Mouse (Mus musculus): ENCODE measurements around the gene Klhl8.
"Not testable (repeated sequence)": the region's sequence is repeated elsewhere in the genome, so short reads cannot be mapped to it uniquely, and the experiment has no call there.

The Klhl8 gene

DNA sequence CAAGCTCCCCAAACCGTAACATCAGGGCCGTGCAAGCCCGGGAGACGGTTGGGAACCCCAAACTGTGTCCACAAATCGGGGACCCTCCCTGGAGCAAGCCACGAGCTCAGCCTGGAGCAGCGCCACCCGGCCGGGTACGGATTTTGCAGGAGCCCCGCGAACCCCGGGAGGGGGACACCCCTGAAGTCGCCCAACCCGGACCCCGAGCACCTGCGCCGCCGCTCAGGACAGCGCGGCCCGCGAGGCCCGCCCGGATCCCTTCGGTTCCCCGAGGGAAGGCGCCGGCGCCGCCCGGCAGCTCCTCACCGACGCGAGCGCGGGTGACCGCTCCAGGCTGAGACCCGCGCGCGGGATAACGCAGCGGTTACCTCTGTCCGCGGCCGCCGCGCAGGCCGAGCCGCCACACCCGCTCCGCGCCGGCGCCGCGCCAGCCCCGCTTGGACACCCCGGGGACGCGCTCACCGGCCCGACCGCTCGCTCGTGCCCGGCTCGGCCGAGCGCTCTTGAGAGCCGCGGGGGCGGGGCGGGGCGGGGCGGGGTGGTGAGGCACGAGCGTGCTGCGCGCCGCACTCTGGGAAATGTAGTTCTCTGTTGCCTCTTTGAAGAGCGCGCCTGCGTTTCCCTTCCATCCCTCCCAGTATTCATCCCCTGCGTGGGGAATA, at the start of gene Klhl8:
TSS of gene Klhl8 (minus strand) at position 512 of the 662 bp plus-strand sequence.
- peak; percentile 78 to 84 for DNase-seq

DNA sequence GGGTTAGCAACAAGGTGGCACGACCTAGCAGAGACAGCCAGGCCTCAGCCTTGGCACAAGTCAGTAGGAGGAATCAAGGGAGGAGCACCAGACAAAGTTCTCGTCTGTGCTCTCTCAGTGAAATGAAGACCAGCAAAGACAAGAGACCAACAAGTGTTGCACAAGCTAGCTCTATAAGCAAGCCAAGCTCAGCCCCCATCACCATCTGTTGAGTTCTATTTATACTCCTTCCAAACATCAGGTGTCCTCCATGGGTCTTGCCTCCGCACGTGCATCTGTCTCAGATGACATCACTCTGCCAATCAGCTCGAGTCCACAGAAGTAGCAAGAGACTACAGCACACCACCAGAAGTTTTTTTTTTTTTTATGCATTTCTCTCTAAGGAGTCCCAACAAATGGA, 43.6 kb upstream of the Klhl8 start:
- DNase-seq = no peak

DNA sequence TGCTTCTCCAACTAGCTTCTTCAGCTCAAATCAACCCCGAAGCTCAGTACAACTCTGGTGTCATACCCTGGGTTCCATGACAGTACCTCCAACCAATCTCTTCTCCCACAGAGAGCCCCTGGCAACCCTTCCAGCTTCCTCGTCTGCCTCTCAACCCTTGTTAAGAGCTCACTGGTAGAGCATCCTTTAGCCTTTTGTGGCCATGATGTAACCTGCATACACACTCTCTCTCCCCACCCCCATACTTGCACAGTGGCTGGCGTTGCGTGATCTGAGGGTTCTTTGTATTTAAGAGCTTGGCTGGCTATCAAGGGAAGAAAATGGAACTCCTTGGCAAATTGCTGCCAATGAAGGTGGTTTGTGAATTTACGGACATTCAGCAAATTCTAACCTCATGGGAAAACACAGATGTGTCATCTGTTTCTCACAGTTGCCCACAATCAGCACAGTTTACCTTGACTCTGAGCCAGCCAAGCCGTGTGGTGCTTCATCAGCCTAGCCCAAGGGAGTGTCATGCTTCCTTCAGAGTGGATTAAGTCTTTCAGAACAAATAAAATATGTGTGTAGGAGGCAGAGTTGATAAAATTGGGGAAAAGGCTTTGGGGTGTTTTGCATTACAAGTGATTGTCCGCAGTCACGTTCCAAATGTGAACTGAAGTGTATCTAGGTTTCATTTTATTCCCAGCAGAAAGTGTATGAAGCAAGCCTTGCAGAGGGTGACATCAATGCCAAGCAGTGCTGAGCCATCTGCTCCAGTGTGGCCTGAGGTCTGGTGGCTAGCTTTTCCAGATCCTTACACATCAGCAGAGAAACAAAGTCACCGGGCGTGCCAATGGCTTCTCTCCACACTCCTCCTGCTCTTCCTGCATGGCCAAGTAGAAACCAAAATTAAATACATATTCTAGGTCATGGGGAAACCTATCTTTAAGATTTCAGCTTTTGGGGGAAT, 42.4 kb upstream of the Klhl8 start:
- no peak for DNase-seq

DNA sequence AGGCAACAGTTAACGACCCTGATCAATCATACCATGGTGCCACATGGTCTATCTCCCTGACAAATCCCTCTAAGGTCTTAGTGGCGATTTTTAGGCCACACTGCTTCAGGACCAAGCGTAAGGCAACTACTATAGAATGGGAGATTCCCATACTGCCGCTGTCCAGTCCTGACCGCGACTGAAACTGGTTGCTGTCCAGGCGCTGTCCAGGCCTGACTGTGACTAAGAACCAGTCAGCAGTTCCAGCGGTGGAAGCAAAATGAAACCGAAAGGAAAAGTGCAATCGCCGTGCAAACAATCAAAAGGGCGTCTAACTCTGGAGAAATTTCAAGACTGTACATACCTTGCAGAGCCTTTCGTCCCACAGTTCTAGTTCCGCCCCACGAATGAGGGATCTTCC, 39.1 kb upstream of the Klhl8 start:
- not testable (repeated sequence) for DNase-seq

DNA sequence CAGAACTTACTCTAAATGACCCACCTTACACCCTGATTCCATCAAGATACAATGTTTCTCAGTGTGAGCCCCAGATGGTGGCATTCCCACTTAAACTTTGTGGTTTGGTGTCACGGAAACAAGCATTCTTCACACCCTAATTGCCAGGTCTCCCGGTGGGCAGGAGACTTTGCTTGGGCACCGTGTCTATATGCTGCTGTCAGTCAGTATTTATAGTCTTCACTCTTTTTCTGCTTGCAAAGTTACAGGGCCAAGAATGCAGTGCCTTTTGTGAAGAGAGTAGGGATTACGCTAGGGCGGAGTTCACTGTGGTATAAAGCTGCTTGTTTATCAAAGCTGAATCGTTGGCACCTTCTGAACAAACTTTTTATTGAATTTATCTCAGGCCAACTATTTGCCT, 32.1 kb upstream of the Klhl8 start:
- no peak for DNase-seq

DNA sequence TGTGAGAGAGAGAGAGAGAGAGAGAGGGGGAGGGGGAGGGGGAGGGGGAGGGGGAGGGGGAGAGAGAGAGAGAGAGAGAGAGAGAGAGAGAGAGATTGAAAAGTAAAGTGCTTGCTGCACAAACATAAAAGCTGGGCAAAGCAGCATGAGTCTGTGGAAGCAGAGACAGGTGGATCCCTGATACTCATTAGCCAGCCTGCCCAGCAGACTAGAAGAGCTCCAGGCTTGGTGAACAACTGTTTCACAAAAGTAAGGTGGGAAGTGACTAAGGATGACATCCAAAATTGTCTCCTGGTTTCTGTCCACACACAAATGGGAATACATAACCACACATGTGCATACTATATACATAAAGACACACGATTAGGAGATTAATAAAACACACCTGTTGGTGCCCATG, 28.8 kb upstream of the Klhl8 start:
- DNase-seq = no peak

DNA sequence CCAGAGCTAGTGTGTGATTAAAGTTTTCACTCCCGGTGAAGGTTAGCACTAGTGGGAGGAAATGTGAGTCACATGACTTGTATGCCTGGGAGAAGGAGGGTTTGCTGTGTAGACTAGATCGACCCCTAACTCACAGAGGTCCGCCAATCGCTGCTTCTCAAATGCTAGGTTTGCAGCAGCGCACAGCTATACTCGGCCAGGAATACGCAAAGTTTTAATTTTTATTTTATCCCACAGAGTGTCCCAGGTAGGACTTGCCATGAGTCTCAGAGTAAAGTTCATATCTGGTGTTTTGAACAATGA, 28.2 kb upstream of the Klhl8 start:
- DNase-seq = no peak

DNA sequence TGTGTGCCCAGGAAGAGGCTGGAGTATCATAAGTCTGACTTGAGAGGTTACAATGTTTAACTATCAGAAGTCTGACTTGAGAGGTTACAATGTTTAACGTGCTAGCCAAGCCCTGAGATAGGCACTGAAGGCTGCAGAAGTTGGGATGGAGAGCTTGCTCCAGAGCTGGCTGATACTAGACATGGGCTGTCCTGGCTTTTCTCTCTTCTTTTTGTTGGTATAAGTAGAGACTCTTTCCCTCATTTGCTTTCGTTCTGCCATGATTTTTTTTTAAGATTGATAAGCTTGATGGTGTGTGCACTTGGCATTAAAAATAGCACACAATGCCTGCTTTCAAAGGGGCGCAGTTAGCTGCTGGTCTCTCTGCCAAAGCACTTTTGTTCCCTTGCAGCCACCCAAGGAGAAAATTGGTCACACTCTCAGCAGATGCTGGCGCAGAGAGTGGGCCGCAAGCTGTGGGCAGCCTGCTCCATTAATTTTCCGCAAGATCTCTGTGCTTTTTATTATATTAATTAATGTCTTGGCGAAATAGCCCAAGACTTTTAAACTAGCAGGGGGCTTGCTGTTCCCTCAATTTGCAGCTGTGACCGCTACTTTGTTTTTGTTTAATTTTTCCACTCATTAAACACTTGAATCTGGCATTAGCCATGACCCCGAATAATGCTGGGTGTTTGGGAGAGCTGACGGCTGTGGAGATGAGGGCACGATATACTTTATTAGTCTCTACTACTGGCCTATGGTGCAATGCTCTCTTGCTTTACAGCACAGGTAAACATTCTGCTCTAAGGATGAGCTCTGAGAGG, 27.7 kb upstream of the Klhl8 start:
- DNase-seq = no peak

DNA sequence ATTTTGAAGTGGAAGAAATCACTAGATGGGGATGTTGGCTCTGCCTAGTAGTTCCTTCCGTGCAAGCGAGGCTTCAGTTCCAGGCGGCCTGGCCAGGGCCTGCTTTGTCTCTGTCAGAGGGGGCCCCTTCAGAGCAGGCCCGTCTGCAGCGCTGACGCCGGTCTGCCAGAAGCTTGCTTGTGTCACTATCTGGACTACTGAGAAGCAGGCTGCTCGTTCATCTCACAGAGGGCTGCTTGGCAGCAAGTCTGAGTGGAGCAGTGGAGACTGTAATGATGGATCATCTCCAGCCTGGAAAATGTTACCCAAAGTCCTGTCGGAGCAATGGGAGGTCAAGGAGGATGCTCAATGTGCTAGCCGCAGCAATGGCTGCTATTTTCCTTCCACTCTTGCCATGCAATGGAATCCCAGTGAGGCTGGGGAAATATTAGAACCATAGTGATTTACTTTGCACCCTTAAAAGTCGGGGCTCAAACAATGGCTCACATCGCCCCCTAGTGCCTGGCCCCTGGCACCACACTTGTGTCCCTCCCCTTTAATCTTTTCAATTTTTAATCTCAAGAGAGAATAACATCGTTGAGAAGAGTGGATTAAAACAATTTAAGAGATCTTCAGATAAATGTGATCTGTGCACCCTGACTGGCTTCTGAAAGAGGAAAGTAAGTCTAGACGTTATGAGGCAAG, 26.0 kb upstream of the Klhl8 start:
- no peak for DNase-seq

DNA sequence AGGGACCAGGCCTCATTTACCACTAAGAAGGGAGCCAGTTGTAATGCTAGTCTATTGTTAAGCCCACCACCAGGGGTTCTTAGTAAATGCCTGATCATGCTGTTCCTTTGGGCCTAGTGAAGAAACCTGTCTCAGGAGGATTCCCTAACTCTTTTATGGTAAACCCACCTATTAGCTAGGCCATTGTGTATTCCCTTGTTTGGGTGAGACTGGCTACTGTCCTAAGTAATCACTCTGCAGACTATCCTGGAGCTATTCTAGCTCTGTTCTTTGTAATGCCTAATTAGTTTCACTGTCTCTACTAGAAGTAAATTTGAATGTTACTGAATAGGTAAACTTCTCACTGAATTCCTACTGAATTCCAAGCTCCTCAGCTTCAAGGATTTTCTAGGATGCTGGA, 20.9 kb upstream of the Klhl8 start:
- not testable (repeated sequence) for DNase-seq

DNA sequence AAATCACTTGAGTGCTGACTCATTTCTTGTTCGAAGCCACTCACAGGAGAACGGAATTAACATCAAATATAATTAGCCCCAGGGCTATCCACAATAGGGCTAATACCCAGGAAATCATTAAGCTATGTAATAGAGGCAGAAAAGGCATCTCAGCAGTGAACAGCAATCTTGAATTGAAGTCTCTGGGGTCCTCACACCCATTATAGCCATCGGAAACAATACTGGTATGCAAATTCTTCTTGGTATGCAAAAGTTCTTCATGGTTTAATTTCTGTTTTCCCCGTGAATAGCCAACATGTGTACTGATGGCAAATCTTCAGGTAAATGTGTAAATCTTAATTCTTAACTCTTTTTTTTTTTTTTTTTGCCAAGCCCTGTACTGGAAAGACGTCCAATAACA, 19.5 kb upstream of the Klhl8 start:
- no peak for DNase-seq

DNA sequence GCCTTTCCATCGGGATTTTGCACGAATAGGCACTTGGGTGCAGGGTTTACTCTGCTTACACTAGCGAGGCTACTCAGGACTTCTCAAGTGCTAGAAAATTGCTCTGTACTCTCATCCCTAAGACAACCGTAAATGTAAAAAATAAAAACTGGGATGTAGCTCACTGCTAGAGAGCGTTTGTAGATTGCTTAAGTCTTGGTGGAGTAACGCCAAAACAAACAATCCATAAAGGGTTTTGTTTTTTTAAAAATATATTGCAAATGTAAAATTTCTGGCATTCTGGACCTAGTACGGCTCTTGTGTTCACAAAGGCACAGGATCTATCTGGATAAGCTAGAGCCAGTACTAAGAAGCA, 17.1 kb upstream of the Klhl8 start:
- no peak for DNase-seq

DNA sequence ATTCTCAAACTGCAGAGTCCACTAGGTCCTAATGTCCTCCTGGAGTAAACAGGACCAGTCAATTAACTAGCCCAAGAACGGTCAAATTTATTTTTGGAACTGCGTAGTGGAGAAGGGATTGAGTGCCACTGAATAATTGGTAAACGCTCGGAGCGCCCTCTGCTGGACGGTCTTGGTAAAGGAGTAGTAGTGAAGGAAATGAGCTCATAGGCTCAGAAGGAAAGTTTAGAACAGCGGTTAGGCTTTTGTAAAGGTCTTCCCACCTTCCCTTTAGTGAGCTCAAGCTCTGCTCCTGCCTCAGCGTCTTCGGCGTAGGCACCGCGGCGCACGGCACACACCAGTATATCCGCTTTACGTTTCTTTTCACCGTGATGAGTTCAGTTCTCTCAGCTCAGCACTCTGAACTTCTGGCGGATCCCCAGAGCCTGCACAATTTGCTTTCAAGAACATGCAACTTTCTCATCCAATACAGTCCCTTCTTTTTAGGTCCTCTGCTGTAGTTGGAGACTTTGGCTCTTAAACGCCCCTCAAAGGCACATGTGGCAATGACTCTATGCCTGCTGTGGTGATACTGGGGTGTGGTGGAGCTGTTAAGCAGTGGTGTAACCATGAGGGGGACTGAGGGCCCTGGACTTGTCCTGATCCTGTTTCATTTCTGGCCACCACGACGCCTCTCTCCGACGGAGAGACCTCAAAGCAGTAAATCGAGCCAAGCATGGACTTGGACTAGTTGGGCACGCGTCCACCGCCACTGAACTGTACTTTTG, 16.6 kb upstream of the Klhl8 start:
- DNase-seq = peak; percentile 86 to 97

DNA sequence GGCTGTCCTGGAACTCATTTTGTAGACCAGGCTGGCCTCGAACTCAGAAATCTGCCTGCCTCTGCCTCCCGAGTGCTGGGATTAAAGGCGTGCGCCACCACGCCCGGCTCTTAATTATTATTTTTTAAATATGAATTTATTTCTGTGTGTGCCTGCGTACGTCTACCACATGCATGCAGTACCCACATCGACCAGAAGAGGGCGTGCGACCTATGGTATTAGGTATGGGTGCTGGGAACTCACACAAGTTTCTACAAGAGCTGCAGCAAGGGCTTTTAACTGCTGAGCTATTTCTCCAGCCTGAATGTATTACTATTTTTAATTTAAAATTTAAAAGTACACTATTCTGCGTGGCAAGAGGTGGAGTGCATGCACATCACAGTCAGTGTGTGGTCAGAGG, 15.3 kb upstream of the Klhl8 start:
- peak in 1 of 2 experiments; percentile 38 for DNase-seq

DNA sequence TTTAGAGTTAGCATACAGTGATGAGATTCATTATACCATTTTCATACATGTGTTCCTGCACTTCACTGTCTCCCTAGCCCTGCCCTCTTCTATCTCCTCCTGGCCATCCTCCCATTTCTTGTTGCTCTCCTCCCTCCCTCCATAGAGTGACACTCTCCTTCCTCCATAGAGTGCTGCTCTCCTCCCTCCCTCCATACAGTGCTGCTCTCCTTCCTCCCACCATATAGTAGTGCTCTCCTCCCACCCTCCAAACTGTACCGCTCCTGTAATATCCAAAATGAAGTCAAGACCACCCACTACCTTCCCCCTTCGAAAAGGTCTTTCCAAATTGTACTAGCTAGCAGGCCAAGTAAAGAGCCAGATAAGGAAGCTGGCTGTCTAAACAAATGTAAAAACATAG, 12.7 kb upstream of the Klhl8 start:
- no peak for DNase-seq

DNA sequence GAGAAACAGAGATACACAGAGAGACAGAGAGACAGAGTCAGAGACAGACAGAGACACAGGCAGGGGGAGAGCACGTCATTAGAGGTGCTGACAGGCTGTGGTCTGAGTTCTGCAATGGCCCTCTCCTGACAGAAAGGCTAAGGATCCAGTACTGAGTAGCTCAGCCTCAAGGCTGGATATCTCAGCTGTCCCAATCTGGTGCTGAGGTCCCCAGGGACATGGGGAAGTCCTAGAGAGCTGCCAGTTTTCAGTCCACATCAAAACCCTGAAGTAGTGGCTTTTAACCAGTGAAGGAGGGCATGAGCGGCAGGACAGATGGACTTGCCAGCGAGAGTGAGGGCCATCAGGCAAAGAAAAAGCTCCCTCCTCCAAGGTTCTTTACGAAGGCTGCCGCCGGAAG, 12.0 kb upstream of the Klhl8 start:
- no peak for DNase-seq

DNA sequence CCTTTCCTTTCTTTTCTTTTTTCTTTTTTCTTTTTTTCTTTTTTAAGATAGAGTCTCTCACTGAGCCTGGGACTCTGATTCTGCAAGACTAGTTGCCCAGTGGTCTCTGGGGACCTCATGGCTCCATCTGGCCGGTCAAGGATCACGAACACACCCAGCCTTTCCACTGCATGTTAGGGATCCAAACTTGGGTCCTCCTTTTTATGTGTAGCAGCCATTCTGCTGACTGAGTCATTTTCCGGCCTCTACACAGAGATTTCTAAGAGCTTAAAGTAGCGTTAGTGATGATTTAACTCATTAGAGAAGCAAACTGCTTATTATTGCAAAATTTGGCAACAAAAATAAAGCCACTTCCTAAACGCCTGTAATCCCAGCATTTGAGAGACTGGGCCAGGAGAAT, 11.4 kb upstream of the Klhl8 start:
- peak in 1 of 2 experiments; percentile 23 for DNase-seq

DNA sequence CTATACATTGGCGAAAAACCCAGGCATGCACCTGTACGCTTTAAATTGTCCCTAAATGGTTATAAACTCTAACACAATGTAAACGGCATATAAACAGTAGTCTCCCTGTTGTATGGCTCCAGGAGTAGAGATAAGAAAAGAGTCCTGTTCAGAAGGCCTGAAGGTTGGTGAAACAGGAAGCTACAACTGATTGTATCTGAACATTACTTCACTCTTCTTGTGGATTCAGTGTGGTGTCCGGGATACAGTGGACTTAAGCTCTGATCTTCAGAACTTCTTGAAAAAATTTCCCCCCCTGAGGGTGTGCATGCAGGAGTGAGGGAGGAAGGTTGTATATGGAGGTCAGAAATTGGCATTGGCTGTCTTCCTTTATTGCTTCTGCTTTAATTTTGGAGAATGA, 8.4 kb upstream of the Klhl8 start:
- DNase-seq = no peak

DNA sequence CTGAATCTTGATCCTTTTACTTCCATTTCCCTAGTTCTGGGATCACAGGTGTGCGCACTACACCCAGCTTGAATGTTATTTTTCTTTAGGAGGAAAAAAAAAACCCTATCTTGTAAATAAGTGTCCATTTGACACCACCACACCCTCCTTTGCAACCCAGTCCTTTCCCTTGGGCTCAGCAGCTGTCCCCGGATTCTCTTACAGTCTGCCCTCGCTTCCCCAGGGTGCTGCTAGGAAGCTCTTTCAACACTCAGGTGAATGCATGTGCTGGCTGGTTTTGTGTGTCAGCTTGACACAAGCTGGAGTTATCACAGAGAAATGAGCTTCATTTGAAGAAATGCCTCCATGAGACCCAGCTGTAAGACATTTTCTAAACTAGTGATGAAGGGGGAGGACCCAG, 7.2 kb upstream of the Klhl8 start:
- no peak for DNase-seq

DNA sequence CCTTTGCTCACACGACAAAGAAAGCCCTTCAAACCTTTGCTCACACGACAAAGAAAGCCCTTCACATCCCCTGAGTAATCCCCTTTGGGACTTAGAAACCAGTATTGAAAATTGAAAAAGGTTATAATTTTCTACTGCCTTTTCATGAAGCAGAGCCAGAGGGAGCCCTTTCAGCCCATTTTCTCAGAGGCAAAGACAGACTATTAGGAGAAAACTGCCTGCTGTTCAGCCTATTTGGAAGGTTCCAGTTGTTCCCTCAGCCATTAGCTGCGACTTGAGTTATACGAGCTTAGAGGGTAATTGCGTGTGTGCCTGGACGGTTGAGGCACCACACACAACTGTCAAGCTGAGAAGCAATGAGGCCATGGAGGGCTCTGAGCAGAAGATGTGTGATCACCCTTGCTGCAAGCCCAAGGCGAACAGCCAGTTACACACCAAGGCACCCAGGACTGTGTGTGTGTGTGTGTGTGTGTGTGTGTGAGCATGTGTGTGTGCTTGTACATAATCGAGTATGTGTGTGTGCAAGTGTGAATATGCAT, 6.4 kb upstream of the Klhl8 start:
- DNase-seq = no peak

DNA sequence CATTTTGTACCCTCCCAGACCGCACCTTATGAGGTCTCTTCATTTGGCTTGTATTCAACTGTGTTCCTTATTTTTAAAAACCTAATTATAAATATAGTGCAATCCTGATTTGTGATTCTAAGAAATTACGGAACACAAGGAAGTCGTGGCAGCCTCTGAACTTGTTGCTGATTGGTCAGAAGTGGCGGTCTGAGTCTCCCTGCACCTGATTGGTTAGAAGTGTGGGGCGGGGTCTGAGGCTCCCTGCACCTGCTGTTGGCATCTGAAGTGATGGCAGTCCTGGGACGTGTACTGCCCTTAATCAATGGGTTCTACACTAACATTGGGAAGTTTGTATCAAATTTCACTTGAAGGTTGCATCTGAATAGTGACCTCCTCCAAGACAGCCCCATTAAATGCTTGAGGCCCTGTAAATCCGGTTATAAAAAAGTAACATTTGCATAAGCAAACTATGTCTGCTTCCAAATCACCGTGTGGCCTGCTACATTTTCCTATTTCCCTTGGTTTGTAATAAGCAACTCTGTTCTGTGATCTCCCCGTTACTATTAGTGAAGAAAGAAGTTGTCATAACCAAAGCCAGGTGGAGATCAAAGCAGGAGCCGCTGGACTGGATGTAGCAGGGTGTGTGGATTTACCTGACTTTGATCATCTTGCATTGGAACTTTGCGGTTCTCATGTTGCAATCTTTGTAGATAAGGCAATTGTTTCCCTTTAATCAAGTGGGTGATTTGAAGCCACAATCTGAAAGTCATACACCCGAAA, 5.7 kb upstream of the Klhl8 start:
- DNase-seq = no peak

Data from kidney, adult 8-10 months (tissue).